Mouse (Mus musculus) mature B cell (primary cell): Measurements from ENCODE around the gene Clec16a.

Source experiments
- in situ Hi-C: fragments of 300-500 bp; cut with MboI; formaldehyde crosslinking; loops from 2 replicates; pipeline ENCODE4 v1.14.3; 2019

Gene Clec16a

DNA sequence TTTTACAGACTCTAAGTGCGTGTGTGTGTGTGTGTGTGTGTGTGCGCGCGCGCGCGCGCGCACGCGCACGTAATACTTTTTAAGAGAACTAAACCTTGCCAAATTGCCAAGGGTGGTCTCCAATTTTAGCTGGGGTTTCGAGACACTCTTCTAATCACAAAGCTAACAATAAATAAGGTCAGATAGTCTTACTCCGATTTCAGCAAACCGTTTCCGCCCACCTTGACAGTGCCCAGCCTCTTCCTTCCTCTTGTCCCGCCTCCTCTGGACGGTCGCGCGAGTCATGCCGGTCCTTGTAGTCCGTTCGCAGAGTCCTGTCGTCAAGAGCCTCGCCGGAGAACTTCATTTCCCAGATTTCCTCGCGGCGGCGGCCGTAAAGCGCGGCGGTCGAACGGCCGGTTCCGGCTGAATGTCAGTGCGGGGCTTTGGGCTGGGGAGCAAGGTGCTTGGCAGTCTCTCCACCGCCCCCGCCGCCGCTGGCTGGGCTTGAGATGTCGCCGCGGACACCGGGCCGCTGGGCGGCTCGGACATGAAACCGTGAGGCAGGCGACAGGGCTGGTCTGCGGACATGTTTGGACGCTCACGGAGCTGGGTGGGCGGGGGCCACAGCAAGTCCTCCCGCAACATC, at the start of gene Clec16a:
Gene Clec16a (plus strand): TSS at position 345 of the 628 bp plus-strand sequence.
- in situ Hi-C loops, result no loop called here

GRCm38 (mm10) chr16:10495824-10496298, 49.3 kb upstream of the Clec16a start:
- in situ Hi-C loops, result no loop called here

DNA sequence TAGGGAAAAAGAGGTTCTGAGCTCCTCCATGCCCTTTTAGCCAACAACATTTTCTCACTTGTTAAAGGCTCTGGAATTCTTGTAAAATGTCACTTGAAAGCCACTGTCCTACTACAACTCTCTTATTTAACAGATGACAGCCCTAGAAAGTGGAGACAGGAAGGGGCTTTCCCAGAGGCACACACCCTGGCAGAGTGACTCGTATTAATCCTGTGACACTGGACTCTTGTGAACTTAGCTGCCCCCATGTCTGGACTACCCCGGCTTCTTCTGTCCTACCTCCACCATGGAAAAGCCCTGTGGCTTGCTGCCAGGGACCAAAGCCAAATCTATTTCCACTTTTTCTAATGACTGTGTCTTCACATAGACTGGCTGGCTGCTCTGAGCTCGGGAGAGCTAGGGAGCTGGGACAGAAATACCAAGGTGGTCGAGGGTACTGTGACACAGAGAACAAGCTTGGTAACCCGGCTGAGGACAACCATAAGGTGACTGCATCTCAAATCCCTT, 47.0 kb upstream of the Clec16a start:
- in situ Hi-C loops, result no loop called here

- in situ Hi-C loops, result no loop called here
Measured at GRCm38 (mm10) chr16:10499122-10499521, 46.0 kb upstream of the Clec16a start.

- in situ Hi-C loops, result no loop called here
Measured at GRCm38 (mm10) chr16:10501865-10502264, 43.3 kb upstream of the Clec16a start.

DNA sequence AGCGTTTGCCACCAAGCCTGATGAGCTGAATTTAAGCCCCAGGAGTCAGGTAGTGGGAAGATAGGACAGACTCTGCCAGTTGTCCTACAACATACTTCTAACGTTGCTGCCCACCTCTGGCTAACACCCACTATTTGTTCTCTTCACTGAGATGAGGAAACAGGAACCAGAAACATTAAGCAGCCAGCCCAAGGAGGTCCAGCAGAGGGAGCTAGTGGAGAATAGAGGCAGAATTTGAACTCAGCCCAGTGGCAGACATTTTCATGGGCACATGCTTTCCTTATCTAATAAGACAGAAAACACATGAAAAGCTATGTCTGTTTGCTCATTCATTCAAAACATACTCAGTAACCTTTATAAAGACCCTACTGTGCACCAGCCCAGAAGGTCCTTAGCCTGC, 42.1 kb upstream of the Clec16a start:
- in situ Hi-C loops, result no loop called here

DNA sequence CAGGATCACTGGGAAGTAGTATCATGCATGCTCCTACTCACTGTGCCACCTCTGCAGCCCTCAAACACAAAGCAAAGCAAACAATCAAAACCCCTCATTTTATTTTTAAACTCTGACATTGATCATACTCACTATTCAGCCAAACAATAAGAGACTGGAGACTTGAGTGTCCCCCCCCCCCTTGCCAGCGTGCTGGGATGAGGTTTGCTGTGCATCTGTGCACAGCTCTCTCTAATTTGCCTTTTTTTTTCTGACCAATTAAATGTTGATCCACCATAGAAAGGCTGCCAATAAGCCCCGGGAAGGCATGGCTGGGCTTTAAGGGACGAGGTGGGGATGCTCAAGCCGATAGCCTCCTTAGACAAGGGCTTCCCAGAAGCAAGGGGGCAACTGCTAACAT, 37.7 kb upstream of the Clec16a start:
- in situ Hi-C loops, result no loop called here

GRCm38 (mm10) chr16:10508691-10509090, 36.4 kb upstream of the Clec16a start:
- in situ Hi-C loops, result no loop called here

GRCm38 (mm10) chr16:10510477-10511133, 34.5 kb upstream of the Clec16a start:
- in situ Hi-C loops, result no loop called here

GRCm38 (mm10) chr16:10511134-10511520, 34.0 kb upstream of the Clec16a start:
- in situ Hi-C loops, result no loop called here

DNA sequence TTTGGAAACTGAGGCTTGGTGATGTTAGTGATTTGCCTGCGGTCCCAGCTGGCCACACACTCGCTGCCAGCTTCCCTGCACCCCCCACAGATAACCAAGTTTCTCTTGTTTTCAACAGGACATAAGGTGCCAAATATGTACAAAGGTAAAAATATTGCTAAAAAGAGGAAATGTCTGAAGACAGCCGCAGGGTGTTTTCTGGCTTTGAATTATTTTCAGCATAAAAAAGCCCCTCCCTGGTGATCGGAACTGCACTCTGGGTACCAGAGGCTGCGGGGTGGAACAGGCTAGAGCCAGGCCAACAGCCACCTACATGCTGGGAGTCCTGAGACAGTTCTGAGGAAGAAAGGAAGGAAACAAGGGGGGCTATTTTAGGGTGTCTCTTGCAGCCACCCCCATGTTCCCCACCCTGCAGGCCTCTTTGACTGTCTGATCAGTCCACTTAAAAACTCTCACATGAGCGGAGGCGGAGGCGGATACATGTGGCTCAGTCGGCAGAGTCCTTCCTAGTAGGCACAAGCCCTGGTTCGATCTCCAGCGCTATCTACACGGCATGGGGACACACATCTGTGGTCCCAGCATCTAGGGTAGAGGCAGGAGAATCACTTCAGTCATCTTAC, 29.1 kb upstream of the Clec16a start:
- in situ Hi-C loops, result loop anchor here (5.0 kb wide), 1 partner anchor 104 kb away; the partner anchor contains the start of gene Nubp1

GRCm38 (mm10) chr16:10518030-10518429, 27.1 kb upstream of the Clec16a start:
- in situ Hi-C loops, result loop anchor here (5.0 kb wide), 1 partner anchor 106 kb away; the partner anchor contains the start of gene Nubp1

DNA sequence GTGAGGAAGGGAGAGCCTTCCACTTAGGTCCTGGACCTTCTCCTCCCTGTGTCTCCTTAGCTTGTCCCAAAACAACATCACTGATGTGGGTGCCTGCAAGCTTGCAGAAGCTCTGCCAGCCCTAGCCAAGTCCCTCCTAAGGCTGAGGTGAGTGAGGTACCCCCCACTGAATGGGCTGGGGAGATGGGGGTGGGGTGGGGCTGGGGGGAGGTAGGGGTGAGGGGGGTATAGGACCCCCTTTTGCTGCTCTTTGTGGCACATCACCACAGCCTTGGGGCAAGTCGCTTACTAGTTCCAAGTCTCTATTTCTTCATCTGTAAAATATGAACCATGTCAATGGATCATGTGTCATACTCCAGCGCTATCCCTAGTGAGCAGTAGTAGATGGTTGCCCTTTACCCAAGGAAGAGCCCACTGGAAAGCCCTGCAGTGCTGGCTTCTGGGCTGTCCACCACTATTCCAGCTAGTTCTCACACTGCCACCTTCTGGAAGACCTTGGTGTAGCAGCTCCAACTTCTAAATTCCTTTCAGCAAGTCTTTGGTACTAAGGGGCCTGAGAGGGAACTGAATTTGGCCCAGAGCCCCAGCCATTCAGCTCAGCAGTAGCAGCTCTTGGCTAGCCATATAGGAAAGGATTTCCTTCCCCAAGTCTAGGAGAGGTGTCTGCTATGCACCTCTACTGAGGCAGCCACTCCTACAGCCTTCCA, 24.1 kb upstream of the Clec16a start:
- in situ Hi-C loops, result no loop called here

- in situ Hi-C loops, result no loop called here
Measured at GRCm38 (mm10) chr16:10522811-10523210, 22.3 kb upstream of the Clec16a start.

- in situ Hi-C loops, result no loop called here
Measured at GRCm38 (mm10) chr16:10523650-10524049, 21.5 kb upstream of the Clec16a start.

DNA sequence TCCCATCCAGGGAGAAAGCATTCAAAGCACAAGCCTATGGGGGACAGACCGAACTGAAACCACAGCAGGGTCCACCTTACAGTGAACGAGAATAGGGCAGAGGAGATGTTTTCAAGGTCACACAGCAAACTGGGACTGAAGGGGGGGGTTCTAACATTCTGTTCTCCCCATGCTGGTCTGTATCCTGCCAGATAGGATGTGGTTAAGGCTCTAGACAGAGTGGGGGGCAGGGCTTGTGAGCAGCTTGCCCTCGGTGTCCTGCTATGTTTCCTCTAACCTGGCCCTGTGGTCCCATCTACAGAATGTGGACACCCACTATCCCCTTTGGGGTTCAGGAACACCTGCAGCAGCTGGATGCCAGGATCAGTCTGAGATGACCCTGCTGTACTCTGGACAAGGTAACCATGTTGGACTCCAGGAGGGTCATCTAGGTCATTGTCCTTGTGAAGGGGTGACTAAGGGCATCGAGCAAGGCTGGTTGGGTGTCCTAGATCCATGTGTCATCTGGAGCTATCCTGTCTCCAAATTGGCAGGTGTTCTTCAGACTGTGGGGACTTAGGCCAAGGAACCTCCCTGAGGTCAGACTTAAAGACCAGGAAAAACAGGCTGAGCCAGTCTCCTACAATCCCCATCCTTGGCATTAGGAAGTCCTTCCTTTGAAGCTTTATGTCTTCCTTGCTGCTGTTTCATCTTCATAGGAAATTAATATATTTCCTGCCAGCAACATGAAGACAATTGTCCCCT, 20.1 kb upstream of the Clec16a start:
- in situ Hi-C loops, result no loop called here

GRCm38 (mm10) chr16:10525610-10525980, 19.5 kb upstream of the Clec16a start:
- in situ Hi-C loops, result no loop called here

GRCm38 (mm10) chr16:10527046-10527644, 18.0 kb upstream of the Clec16a start:
- in situ Hi-C loops, result no loop called here

DNA sequence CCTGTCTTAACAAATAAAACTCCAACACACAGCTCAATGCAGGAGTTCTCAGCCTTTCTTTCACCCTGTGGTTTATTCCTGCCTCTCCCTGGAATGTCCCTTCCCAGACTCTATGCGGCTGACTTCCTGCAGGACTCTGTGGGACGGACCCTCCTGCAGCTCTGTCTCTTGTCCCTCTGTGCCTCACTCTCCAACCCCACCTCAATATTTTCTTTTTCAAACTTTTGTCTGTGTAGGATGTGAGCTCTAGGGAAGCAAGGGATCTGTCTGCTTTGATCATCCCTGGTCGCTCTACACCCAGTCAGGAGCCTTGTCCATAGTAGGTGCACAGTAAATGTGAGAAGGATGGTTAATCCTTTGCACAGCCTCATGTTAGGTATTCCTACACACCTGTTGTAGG, 16.8 kb upstream of the Clec16a start:
- in situ Hi-C loops, result no loop called here

GRCm38 (mm10) chr16:10530179-10530578, 15.0 kb upstream of the Clec16a start:
- in situ Hi-C loops, result no loop called here

- in situ Hi-C loops, result no loop called here
Measured at GRCm38 (mm10) chr16:10533781-10534180, 11.4 kb upstream of the Clec16a start.
